In genomic region chr1:64374286-64375071, GRCm38 (mm10) we compare ENCODE assay signal across 9 mouse cellular contexts.
DNase-seq lines count a peak whose midpoint lies in the region; ATAC-seq lines count a peak whose summit lies in the region.
"Had no signal": no experiment of that assay in that cellular context is flagged by ENCODE, and none has a peak within 500 bp of the region (broad histone marks: within the 10 kb centered on the region; RNA-seq: fewer than 3 reads in every experiment).

No protein-coding gene starts in this region.

- H3K4me1 ChIP-seq in liver, embryonic 13.5 days (replicated peaks) = no peaks in the 10 kb centered on the region
- H3K4me1 ChIP-seq in liver, embryonic 12.5 days = no peaks in the 10 kb centered on the region
- no peaks in the 10 kb centered on the region for H3K4me1 ChIP-seq in kidney, embryonic 15.5 days
- H3K4me1 ChIP-seq in hindbrain, embryonic 14.5 days (replicated peaks; ENCODE audit: control insufficient read depth, insufficient read depth, low read length) = no peaks in the 10 kb centered on the region
- H3K4me1 ChIP-seq in hindbrain, embryonic 13.5 days (replicated peaks) = peaks cover 5% of the 10 kb centered on the region; the same call in 1 of the 2 replicates
- H3K4me1 ChIP-seq: heart, embryonic 15.5 days had no signal

- H3K9me3 ChIP-seq in liver, embryonic 13.5 days (replicated peaks) = no peaks in the 10 kb centered on the region
- H3K9me3 ChIP-seq in liver, embryonic 12.5 days (replicated peaks) = no peaks in the 10 kb centered on the region
- no peaks in the 10 kb centered on the region; the same call in 1 of the 2 replicates for H3K9me3 ChIP-seq in kidney, embryonic 15.5 days (replicated peaks)
- H3K9me3 ChIP-seq in hindbrain, embryonic 14.5 days (ENCODE audit: control insufficient read depth, low read length) = peaks cover 2% of the 10 kb centered on the region; the same call in 1 of the 2 replicates
- H3K9me3 ChIP-seq in hindbrain, embryonic 13.5 days = no peaks in the 10 kb centered on the region
- H3K9me3 ChIP-seq: heart, embryonic 15.5 days had no signal

- H3K4me3 ChIP-seq in liver, embryonic 13.5 days (replicated peaks) = no peak overlapping the region
- H3K4me3 ChIP-seq in liver, embryonic 12.5 days = no peak overlapping the region
- H3K4me3 ChIP-seq in kidney, embryonic 15.5 days (replicated peaks) = no peak overlapping the region
- no peak overlapping the region for H3K4me3 ChIP-seq in hindbrain, embryonic 14.5 days (replicated peaks; ENCODE audit: low read length)
- H3K4me3 ChIP-seq in hindbrain, embryonic 13.5 days = no peak overlapping the region
- H3K4me3 ChIP-seq: heart, embryonic 15.5 days had no signal

- 0 out of 2 replicates have a peak, but pooled peaks have one; percentile 26 for ATAC-seq in liver, embryonic 13.5 days (ENCODE audit: low read depth)
- no peak for ATAC-seq in liver, embryonic 12.5 days
- peak; percentile 43; the same call in 1 of the 2 replicates for ATAC-seq in kidney, embryonic 15.5 days (replicated peaks; ENCODE audit: low FRiP score)
- no peak for ATAC-seq in hindbrain, embryonic 14.5 days (ENCODE audit: low FRiP score)
- ATAC-seq in monocyte, adult 5-6 weeks (replicated peaks; ENCODE audit: insufficient number of reproducible peaks, low FRiP score, low TSS enrichment, poor library complexity, severe bottlenecking) = no peak
- ATAC-seq in hindbrain, embryonic 13.5 days (ENCODE audit: low FRiP score) = no peak

- H3K27ac ChIP-seq in liver, embryonic 13.5 days = no peak overlapping the region; the same call in 1 of the 2 replicates
- no peak overlapping the region for H3K27ac ChIP-seq in liver, embryonic 12.5 days
- H3K27ac ChIP-seq in kidney, embryonic 15.5 days = no peak overlapping the region
- H3K27ac ChIP-seq in hindbrain, embryonic 14.5 days = no peak overlapping the region
- no peak overlapping the region for H3K27ac ChIP-seq in hindbrain, embryonic 13.5 days
- H3K27ac ChIP-seq: heart, embryonic 15.5 days had no signal

- H3K4me2 ChIP-seq in liver, embryonic 13.5 days = no peak overlapping the region
- no peak overlapping the region for H3K4me2 ChIP-seq in liver, embryonic 12.5 days
- no peak overlapping the region for H3K4me2 ChIP-seq in kidney, embryonic 15.5 days
- no peak overlapping the region for H3K4me2 ChIP-seq in hindbrain, embryonic 14.5 days (replicated peaks)
- H3K4me2 ChIP-seq in hindbrain, embryonic 13.5 days = no peak overlapping the region
- H3K4me2 ChIP-seq: heart, embryonic 15.5 days had no signal

- no peak overlapping the region for H3K9ac ChIP-seq in liver, embryonic 13.5 days
- H3K9ac ChIP-seq in liver, embryonic 12.5 days = no peak overlapping the region
- no peak overlapping the region for H3K9ac ChIP-seq in kidney, embryonic 15.5 days
- H3K9ac ChIP-seq in hindbrain, embryonic 14.5 days = no peak overlapping the region
- H3K9ac ChIP-seq in hindbrain, embryonic 13.5 days = no peak overlapping the region
- H3K9ac ChIP-seq: heart, embryonic 15.5 days had no signal

- no peaks in the 10 kb centered on the region for H3K27me3 ChIP-seq in liver, embryonic 13.5 days
- H3K27me3 ChIP-seq in liver, embryonic 12.5 days (replicated peaks) = no peaks in the 10 kb centered on the region
- no peaks in the 10 kb centered on the region for H3K27me3 ChIP-seq in kidney, embryonic 15.5 days
- H3K27me3 ChIP-seq in hindbrain, embryonic 14.5 days (ENCODE audit: control insufficient read depth, insufficient read depth, low read length) = no peaks in the 10 kb centered on the region
- no peaks in the 10 kb centered on the region for H3K27me3 ChIP-seq in hindbrain, embryonic 13.5 days
- H3K27me3 ChIP-seq: heart, embryonic 15.5 days had no signal

- H3K36me3 ChIP-seq in liver, embryonic 13.5 days = no peaks in the 10 kb centered on the region
- H3K36me3 ChIP-seq in liver, embryonic 12.5 days = no peaks in the 10 kb centered on the region
- no peaks in the 10 kb centered on the region for H3K36me3 ChIP-seq in kidney, embryonic 15.5 days
- H3K36me3 ChIP-seq in hindbrain, embryonic 14.5 days (replicated peaks; ENCODE audit: control insufficient read depth, insufficient read depth) = no peaks in the 10 kb centered on the region
- H3K36me3 ChIP-seq in hindbrain, embryonic 13.5 days = no peaks in the 10 kb centered on the region
- H3K36me3 ChIP-seq: heart, embryonic 15.5 days had no signal

- 44% methylated on average over 13 of the region's 13 CpGs for WGBS in liver, embryonic 13.5 days (ENCODE audit: insufficient replicate concordance)
- WGBS in liver, embryonic 12.5 days (ENCODE audit: insufficient replicate concordance) = 48% methylated on average over 13 of the region's 13 CpGs
- WGBS in kidney, embryonic 15.5 days = 44% methylated on average over 13 of the region's 13 CpGs
- WGBS in hindbrain, embryonic 14.5 days = 67% methylated on average over 13 of the region's 13 CpGs
- 69% methylated on average over 13 of the region's 13 CpGs for WGBS in hindbrain, embryonic 13.5 days

- DNase-seq in liver, embryonic 13.5 days = no peak
- DNase-seq in brain, adult 2 months (ENCODE audit: low read depth, low spot score) = peak; percentile 52
- DNase-seq in lung, postnatal 4 days = peak; percentile 36 to 41
- DNase-seq in hindbrain, embryonic 14.5 days (ENCODE audit: low spot score) = no peak

Comparison
In these comparisons a context has a peak if more than half of its experiments do, and no peak if none do; other contexts are left out.
1. ATAC-seq: peak in liver, embryonic 13.5 days (single experiment) and kidney, embryonic 15.5 days (single experiment); none in liver, embryonic 12.5 days (single experiment), hindbrain, embryonic 14.5 days (single experiment), monocyte, adult 5-6 weeks (single experiment) and hindbrain, embryonic 13.5 days (single experiment).
2. DNase-seq: peak in brain, adult 2 months (single experiment) and lung, postnatal 4 days (2 of 2); none in liver, embryonic 13.5 days (single experiment) and hindbrain, embryonic 14.5 days (single experiment).